Mouse (Mus musculus) heart, postnatal 25 days (tissue): ENCODE data around the gene Slc8a3. TPM values are rescaled to one million over a fixed set of nuclear protein-coding genes. Genes with fewer than 3 reads are reported as not detected.

ENCODE experiments used
- DNase-seq: peaks from one replicate; pipeline ENCODE4 v3.0.0; 2022; ENCODE audit warnings: low spot score
- intact Hi-C: fragments of 180-260 bp; cut with DNase I; formaldehyde crosslinking; loops from one replicate; pipeline ENCODE4 v1.15.1; 2025
- microRNA-seq: library from miRNA; unstranded; fragments of <30 nt; microRNA quantifications from one replicate; pipeline ENCODE4 v1.2.0, GENCODE M21; 2022
- total RNA-seq, 2 experiments: library from RNA; stranded (reverse); gene quantifications; 2 replicates each; pipeline ENCODE4 v1.2.3; 2021

The Slc8a3 gene
- total RNA-seq, 2 experiments from 2014 or later: 0.11 to 0.13 TPM

DNA sequence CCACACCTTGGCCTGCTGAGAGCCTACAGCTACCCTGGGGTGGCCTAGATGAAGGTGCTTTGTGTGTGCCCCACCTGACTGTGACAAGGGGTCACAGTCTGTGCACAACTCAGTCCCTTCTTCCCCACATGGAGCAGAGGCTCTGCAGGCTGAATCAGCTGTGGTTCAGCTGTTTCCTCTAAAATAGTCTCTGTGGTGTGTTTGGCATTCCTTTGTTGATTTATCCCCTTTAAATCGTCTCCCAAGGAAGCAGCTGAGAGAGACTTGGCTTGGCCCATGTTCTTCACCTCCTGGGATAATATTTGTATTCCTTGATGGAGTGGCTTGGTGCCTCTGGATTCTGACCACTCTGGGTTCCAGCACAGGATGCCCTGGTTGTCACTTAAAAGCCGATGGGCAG, 180.9 kb downstream of the Slc8a3 start:
- DNase-seq: no peak
- intact Hi-C loops: no loop called here

DNA sequence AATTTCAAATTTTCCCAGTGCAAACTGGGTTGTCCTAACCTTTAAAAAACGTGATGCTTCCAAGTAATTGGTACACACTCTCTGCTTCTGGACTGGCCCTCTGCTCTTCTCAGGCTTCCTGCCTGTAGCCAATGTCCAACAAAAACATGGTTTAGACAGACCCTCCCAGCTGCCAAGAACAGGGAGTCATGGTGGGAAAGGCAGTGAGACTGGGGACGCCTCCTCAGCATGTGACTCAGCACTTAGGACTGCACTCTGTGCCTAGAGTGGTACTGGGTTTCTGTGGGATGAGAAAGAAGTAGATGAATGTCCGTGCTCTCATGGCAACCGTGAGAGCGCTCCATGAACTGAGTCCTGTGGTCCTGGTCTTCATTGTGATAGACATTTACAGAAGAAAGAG, 182.1 kb downstream of the Slc8a3 start:
- intact Hi-C loops: no loop called here
- peak; percentile 64 for DNase-seq

DNA sequence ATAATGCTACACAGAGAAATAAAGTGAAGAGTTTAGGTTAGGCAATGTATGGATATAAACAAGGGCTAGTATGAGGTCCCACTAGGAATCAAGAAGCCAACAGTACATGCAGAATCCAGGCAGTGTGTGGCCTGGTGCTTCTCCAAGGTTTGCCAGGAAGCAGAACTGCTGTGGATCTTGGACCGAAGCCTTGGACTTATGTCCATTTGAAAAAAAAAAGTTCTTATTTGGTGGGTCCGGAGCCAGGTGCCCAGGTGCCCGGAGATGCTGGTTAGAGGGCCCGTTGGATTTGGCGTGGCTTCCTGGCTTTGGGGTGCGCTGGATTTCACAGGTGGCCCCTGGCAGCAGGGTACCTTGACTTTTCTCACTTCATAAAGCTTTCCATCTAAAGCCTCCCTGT, 185.0 kb downstream of the Slc8a3 start:
- intact Hi-C loops: no loop called here
- DNase-seq: no peak

Small RNA genes lying within 50 kb of the gene (microRNA-seq; reads per million reads assigned to microRNA genes)
- gene Mir3067: 1.1 reads per million

Other genes starting within 250 kb of the Slc8a3 start
- under 1 TPM; 0.22 to 0.42 TPM for gene Gm4787, start 46.3 kb upstream of the Slc8a3 start, total RNA-seq
- under 1 TPM; 0.34 to 0.56 TPM for gene Adam4, start 88.8 kb upstream of the Slc8a3 start, total RNA-seq
- 10 to 100 TPM; 57.0 to 61.5 TPM for gene Cox16, start 151.9 kb upstream of the Slc8a3 start, total RNA-seq
- gene Gm20498, start 199.7 kb upstream of the Slc8a3 start, total RNA-seq: 10 to 100 TPM; 42.3 to 46.7 TPM
- 10 to 100 TPM; 42.5 to 43.6 TPM for gene Synj2bp, start 199.7 kb upstream of the Slc8a3 start, total RNA-seq
- gene Adam21, start 235.3 kb upstream of the Slc8a3 start, total RNA-seq: under 1 TPM in 1 of 2 experiments, not detected in 1; 0.11 TPM